Mouse (Mus musculus): Measurements from ENCODE around the gene Slc13a1. TPM values are rescaled to one million over a fixed set of nuclear protein-coding genes. Genes with fewer than 3 reads are reported as not detected.

The Slc13a1 gene
- polyA plus RNA-seq, 1 experiment from 2014 or later: 0.13 TPM

- Histone ChIP-seq H3K4me3 (no peak overlapping the region), H3K4me1 (no peaks in the 10 kb centered on the region), H3K4me2 (replicated peaks) (no peak overlapping the region), H3K9me3 (no peaks in the 10 kb centered on the region), H3K27me3 (replicated peaks) (no peaks in the 10 kb centered on the region), H3K9ac (no peak overlapping the region), H3K27ac (no peak overlapping the region), H3K36me3 (no peaks in the 10 kb centered on the region)
- WGBS: 82% methylated on average over 1 of the region's 1 CpGs
- ATAC-seq (ENCODE audit: low FRiP score, low read depth): no peak
Measured at GRCm38 (mm10) chr6:24159795-24160194, 8.1 kb downstream of the Slc13a1 start.

- no peaks in the 10 kb centered on the region for H3K9me3 ChIP-seq
- 58% methylated on average over 4 of the region's 4 CpGs for WGBS
- H3K4me2 ChIP-seq (replicated peaks): no peak overlapping the region
- no peak overlapping the region for H3K4me3 ChIP-seq
- no peaks in the 10 kb centered on the region for H3K36me3 ChIP-seq
- no peaks in the 10 kb centered on the region for H3K4me1 ChIP-seq
- no peak overlapping the region for H3K9ac ChIP-seq
- no peak for ATAC-seq (ENCODE audit: low FRiP score, low read depth)
- no peaks in the 10 kb centered on the region for H3K27me3 ChIP-seq (replicated peaks)
- no peak overlapping the region for H3K27ac ChIP-seq
Measured at GRCm38 (mm10) chr6:24154901-24155300, 13.0 kb downstream of the Slc13a1 start.

GRCm38 (mm10) chr6:24132951-24133350 lies 34.9 kb downstream of the Slc13a1 start:
- Histone ChIP-seq H3K27me3 (replicated peaks) (no peaks in the 10 kb centered on the region), H3K4me2 (replicated peaks) (no peak overlapping the region), H3K27ac (no peak overlapping the region), H3K9ac (no peak overlapping the region), H3K4me3 (no peak overlapping the region), H3K9me3 (no peaks in the 10 kb centered on the region), H3K4me1 (no peaks in the 10 kb centered on the region), H3K36me3 (no peaks in the 10 kb centered on the region)
- WGBS: 93% methylated on average over 4 of the region's 4 CpGs
- no peak for ATAC-seq (ENCODE audit: low FRiP score, low read depth)

GRCm38 (mm10) chr6:24122632-24123031 lies 45.3 kb downstream of the Slc13a1 start:
- no peak overlapping the region for H3K9ac ChIP-seq
- no peaks in the 10 kb centered on the region for H3K27me3 ChIP-seq (replicated peaks)
- no peak for ATAC-seq (ENCODE audit: low FRiP score, low read depth)
- no peaks in the 10 kb centered on the region for H3K36me3 ChIP-seq
- H3K27ac ChIP-seq: no peak overlapping the region
- no peaks in the 10 kb centered on the region for H3K4me1 ChIP-seq
- H3K9me3 ChIP-seq: no peaks in the 10 kb centered on the region
- H3K4me2 ChIP-seq (replicated peaks): no peak overlapping the region
- no peak overlapping the region for H3K4me3 ChIP-seq

GRCm38 (mm10) chr6:24111614-24112013 lies 56.3 kb downstream of the Slc13a1 start:
- H3K9ac ChIP-seq: no peak overlapping the region
- no peaks in the 10 kb centered on the region for H3K4me1 ChIP-seq
- no peaks in the 10 kb centered on the region for H3K27me3 ChIP-seq (replicated peaks)
- no peak for ATAC-seq (ENCODE audit: low FRiP score, low read depth)
- H3K36me3 ChIP-seq: no peaks in the 10 kb centered on the region
- H3K9me3 ChIP-seq: no peaks in the 10 kb centered on the region; the same call in 1 of the 2 replicates
- H3K4me2 ChIP-seq (replicated peaks): no peak overlapping the region
- H3K4me3 ChIP-seq: no peak overlapping the region
- H3K27ac ChIP-seq: no peak overlapping the region
- WGBS: 95% methylated on average over 8 of the region's 8 CpGs

GRCm38 (mm10) chr6:24108471-24108870 lies 59.4 kb downstream of the Slc13a1 start:
- Histone ChIP-seq H3K4me2 (replicated peaks) (no peak overlapping the region), H3K4me1 (peaks cover 6% of the 10 kb centered on the region; the same call in 1 of the 2 replicates), H3K36me3 (no peaks in the 10 kb centered on the region), H3K4me3 (no peak overlapping the region), H3K9me3 (no peaks in the 10 kb centered on the region; the same call in 1 of the 2 replicates), H3K27ac (no peak overlapping the region), H3K9ac (no peak overlapping the region), H3K27me3 (replicated peaks) (no peaks in the 10 kb centered on the region)
- WGBS: 89% methylated on average over 4 of the region's 4 CpGs
- no peak for ATAC-seq (ENCODE audit: low FRiP score, low read depth)

GRCm38 (mm10) chr6:24106157-24106556 lies 61.7 kb downstream of the Slc13a1 start:
- WGBS: 27% methylated on average over 3 of the region's 3 CpGs
- ATAC-seq (ENCODE audit: low FRiP score, low read depth): 0 out of 2 replicates have a peak, but pooled peaks have one; percentile 22
- Histone ChIP-seq H3K27me3 (replicated peaks) (no peaks in the 10 kb centered on the region), H3K27ac (no peak overlapping the region), H3K9me3 (no peaks in the 10 kb centered on the region; the same call in 1 of the 2 replicates), H3K4me2 (replicated peaks) (no peak overlapping the region), H3K4me1 (peaks cover 6% of the 10 kb centered on the region; the same call in 1 of the 2 replicates), H3K4me3 (no peak overlapping the region), H3K9ac (no peak overlapping the region), H3K36me3 (no peaks in the 10 kb centered on the region)

- WGBS: 28% methylated on average over 5 of the region's 5 CpGs
- Histone ChIP-seq H3K36me3 (no peaks in the 10 kb centered on the region), H3K4me1 (peaks cover 6% of the 10 kb centered on the region; the same call in 1 of the 2 replicates), H3K9ac (no peak overlapping the region), H3K27me3 (replicated peaks) (no peaks in the 10 kb centered on the region), H3K4me3 (no peak overlapping the region), H3K4me2 (replicated peaks) (no peak overlapping the region), H3K27ac (no peak overlapping the region), H3K9me3 (no peaks in the 10 kb centered on the region; the same call in 1 of the 2 replicates)
- peak; percentile 76 for ATAC-seq (ENCODE audit: low FRiP score, low read depth)
Measured at GRCm38 (mm10) chr6:24105681-24106080, 62.2 kb downstream of the Slc13a1 start.

- Histone ChIP-seq H3K4me2 (replicated peaks) (no peak overlapping the region), H3K4me3 (no peak overlapping the region), H3K9ac (no peak overlapping the region), H3K27ac (no peak overlapping the region), H3K36me3 (no peaks in the 10 kb centered on the region), H3K9me3 (no peaks in the 10 kb centered on the region), H3K27me3 (replicated peaks) (no peaks in the 10 kb centered on the region), H3K4me1 (peaks cover 5% of the 10 kb centered on the region; the same call in 1 of the 2 replicates)
- 94% methylated on average over 1 of the region's 1 CpGs for WGBS
- no peak for ATAC-seq (ENCODE audit: low FRiP score, low read depth)
Measured at GRCm38 (mm10) chr6:24101281-24101680, 66.6 kb downstream of the Slc13a1 start.

GRCm38 (mm10) chr6:24100705-24101104 lies 67.2 kb downstream of the Slc13a1 start:
- 39% methylated on average over 5 of the region's 5 CpGs for WGBS
- Histone ChIP-seq H3K4me1 (no peaks in the 10 kb centered on the region), H3K27ac (no peak overlapping the region), H3K9ac (no peak overlapping the region), H3K27me3 (replicated peaks) (no peaks in the 10 kb centered on the region), H3K4me2 (replicated peaks) (no peak overlapping the region), H3K4me3 (no peak overlapping the region), H3K36me3 (no peaks in the 10 kb centered on the region), H3K9me3 (no peaks in the 10 kb centered on the region)
- ATAC-seq (ENCODE audit: low FRiP score, low read depth): no peak

GRCm38 (mm10) chr6:24097400-24097799 lies 70.5 kb downstream of the Slc13a1 start:
- Histone ChIP-seq H3K27ac (no peak overlapping the region), H3K9me3 (no peaks in the 10 kb centered on the region), H3K4me2 (replicated peaks) (no peak overlapping the region), H3K9ac (no peak overlapping the region), H3K27me3 (replicated peaks) (no peaks in the 10 kb centered on the region), H3K36me3 (no peaks in the 10 kb centered on the region), H3K4me1 (no peaks in the 10 kb centered on the region), H3K4me3 (no peak overlapping the region)
- no peak for ATAC-seq (ENCODE audit: low FRiP score, low read depth)

- Histone ChIP-seq H3K9ac (no peak overlapping the region), H3K9me3 (no peaks in the 10 kb centered on the region), H3K4me3 (no peak overlapping the region), H3K27me3 (replicated peaks) (no peaks in the 10 kb centered on the region), H3K4me1 (no peaks in the 10 kb centered on the region), H3K36me3 (no peaks in the 10 kb centered on the region), H3K27ac (no peak overlapping the region), H3K4me2 (replicated peaks) (no peak overlapping the region)
- WGBS: 79% methylated on average over 2 of the region's 2 CpGs
- no peak for ATAC-seq (ENCODE audit: low FRiP score, low read depth)
Measured at GRCm38 (mm10) chr6:24076089-24076488, 91.8 kb downstream of the Slc13a1 start.

GRCm38 (mm10) chr6:24072804-24073203 lies 95.1 kb downstream of the Slc13a1 start:
- no peaks in the 10 kb centered on the region for H3K9me3 ChIP-seq
- no peak overlapping the region for H3K4me3 ChIP-seq
- no peaks in the 10 kb centered on the region for H3K4me1 ChIP-seq
- no peak overlapping the region for H3K27ac ChIP-seq
- H3K9ac ChIP-seq: no peak overlapping the region
- H3K4me2 ChIP-seq (replicated peaks): no peak overlapping the region
- H3K36me3 ChIP-seq: no peaks in the 10 kb centered on the region
- 79% methylated on average over 4 of the region's 4 CpGs for WGBS
- no peaks in the 10 kb centered on the region for H3K27me3 ChIP-seq (replicated peaks)
- ATAC-seq (ENCODE audit: low FRiP score, low read depth): no peak

Measured in neural tube, embryonic 12.5 days (tissue).